Mouse (Mus musculus) liver, embryonic 14.5 days (tissue): ENCODE data around the gene Prkab1. TPM values are rescaled to one million over a fixed set of nuclear protein-coding genes. Genes with fewer than 3 reads are reported as not detected.

Source experiments
- ATAC-seq: fragments of 200-750 bp; cut with Nextera tagmentation; 2 replicates; pipeline ENCODE4 v1.8.0; 2017; ENCODE audit warnings: moderate number of reproducible peaks, mild to moderate bottlenecking, moderate library complexity; ENCODE audit not compliant: insufficient read depth
- DNase-seq, 3 experiments: peaks; one replicate each; pipeline ENCODE4 v3.0.0-alpha.2; 2012 to 2013; ENCODE audit warnings: low read depth in 3 of 3, low spot score in 3 of 3
- H3K27ac ChIP-seq: fragments of 300-500 bp; sonication (generic); 2 replicates; pipeline ENCODE4 v1.5.1; 2014; ENCODE audit warnings: moderate library complexity, mild to moderate bottlenecking, control low read depth, inconsistent platforms
- H3K27me3 ChIP-seq: fragments of 300-500 bp; sonication (generic); 2 replicates; pipeline ENCODE4 v1.6.1; 2014; ENCODE audit warnings: mild to moderate bottlenecking, low read length, moderate library complexity; ENCODE audit not compliant: control insufficient read depth, insufficient read depth
- H3K36me3 ChIP-seq: fragments of 300-500 bp; sonication (generic); replicated peaks from 2 replicates; pipeline ENCODE4 v1.6.1; 2014; ENCODE audit warnings: low read depth; ENCODE audit not compliant: control insufficient read depth, insufficient read depth
- H3K4me1 ChIP-seq, 2 experiments: fragments of 200-500 bp in 1 of 2; fragments of 300-500 bp in 1 of 2; sonication (generic) in 1 of 2; replicated peaks; 2 replicates each; pipeline ENCODE4 v1.6.1; 2012 to 2014; ENCODE audit warnings: antibody characterized with exemption in 1 of 2, inconsistent platforms in 1 of 2, low read length in 1 of 2; ENCODE audit not compliant: control insufficient read depth in 2 of 2, insufficient read depth in 2 of 2
- H3K4me2 ChIP-seq: fragments of 300-500 bp; sonication (generic); 2 replicates; pipeline ENCODE4 v1.6.1; 2014; ENCODE audit warnings: low read depth, mild to moderate bottlenecking, control low read depth, moderate library complexity
- H3K4me3 ChIP-seq, 2 experiments: fragments of 200-500 bp in 1 of 2; fragments of 300-500 bp in 1 of 2; sonication (generic) in 1 of 2; 2 replicates each; pipeline ENCODE4 v1.5.1; 2012 to 2014; ENCODE audit warnings: low read depth in 2 of 2, low read length in 2 of 2, mild to moderate bottlenecking in 2 of 2, control low read depth in 1 of 2, inconsistent platforms in 1 of 2, moderate library complexity in 1 of 2; ENCODE audit not compliant: insufficient read depth in 1 of 2
- H3K9ac ChIP-seq: fragments of 300-500 bp; sonication (generic); replicated peaks from 2 replicates; pipeline ENCODE4 v1.6.1; 2014; ENCODE audit warnings: mild to moderate bottlenecking, control low read depth, moderate library complexity
- H3K9me3 ChIP-seq: fragments of 300-500 bp; sonication (generic); 2 replicates; pipeline ENCODE4 v1.6.1; 2016; ENCODE audit warnings: low read length, mixed read lengths; ENCODE audit not compliant: control insufficient read depth
- CTCF ChIP-seq: IDR thresholded peaks from 2 replicates; pipeline ENCODE4 v1.5.1; 2016; ENCODE audit warnings: antibody characterized with exemption, low read depth, control low read depth
- EP300 ChIP-seq: IDR thresholded peaks from 2 replicates; pipeline ENCODE4 v1.6.1; 2016; ENCODE audit warnings: antibody characterized with exemption, low read depth
- WGBS: fragments of 180-500 bp; shearing (Covaris S2); extraction: QIAGEN DNeasy Blood & Tissue Kit; methylation state at CpG from one replicate; pipeline ENCODE4 v1.1.7; 2014; ENCODE audit not compliant: insufficient replicate concordance; 5-methylcytosine and 5-hydroxymethylcytosine counted together
- polyA plus RNA-seq, 2 experiments: library from polyadenylated mRNA; depleted of rRNA in 1 of 2; stranded (reverse) in 1 of 2; unstranded in 1 of 2; fragments of >200 nt; fragmentation: Nextera tagmentation in 1 of 2; extraction: Ambion mirVana in 1 of 2; gene quantifications; 2 replicates each; pipeline versions ENCODE4 v1.2.1 to v1.2.3; 2012 to 2014

Prkab1 gene
- polyA plus RNA-seq, 2 experiments: 67.2 to 69.3 TPM

DNA sequence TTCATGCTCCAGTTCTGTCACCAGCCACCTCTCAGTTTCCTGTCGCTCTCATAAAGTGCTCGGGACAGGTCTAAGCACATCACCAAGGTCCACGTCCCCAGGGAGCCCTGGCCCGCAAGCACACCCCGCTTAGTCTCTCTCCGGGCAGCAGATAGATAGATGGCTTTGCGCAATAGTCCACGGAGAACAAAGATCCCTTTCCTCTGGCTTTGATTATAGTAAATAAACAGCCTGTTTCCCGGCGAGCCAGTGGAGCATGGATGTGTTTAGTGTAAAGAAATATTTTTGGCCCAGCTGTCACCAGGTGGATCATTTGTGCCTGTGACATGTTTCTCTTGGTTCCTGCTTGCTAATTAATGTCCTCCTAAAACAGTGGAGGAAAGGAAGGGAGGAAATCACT lies 47.0 kb downstream of the Prkab1 start:
- 55% methylated on average over 10 of the region's 10 CpGs for WGBS
- TF ChIP-seq CTCF (no peak), EP300 (no peak)
- H3K4me2 ChIP-seq: no peak overlapping the region
- no peak overlapping the region for H3K9ac ChIP-seq
- no peaks in the 10 kb centered on the region for H3K27me3 ChIP-seq
- ATAC-seq: no peak
- no peak overlapping the region for H3K27ac ChIP-seq
- peaks cover 97% of the 10 kb centered on the region for H3K36me3 ChIP-seq
- H3K4me1 ChIP-seq: peaks cover 0 to 11% of the 10 kb centered on the region in 2 experiments; a peak in 2 of 4 replicates
- H3K4me3 ChIP-seq: no peak overlapping the region
- no peak for DNase-seq
- no peaks in the 10 kb centered on the region for H3K9me3 ChIP-seq

DNA sequence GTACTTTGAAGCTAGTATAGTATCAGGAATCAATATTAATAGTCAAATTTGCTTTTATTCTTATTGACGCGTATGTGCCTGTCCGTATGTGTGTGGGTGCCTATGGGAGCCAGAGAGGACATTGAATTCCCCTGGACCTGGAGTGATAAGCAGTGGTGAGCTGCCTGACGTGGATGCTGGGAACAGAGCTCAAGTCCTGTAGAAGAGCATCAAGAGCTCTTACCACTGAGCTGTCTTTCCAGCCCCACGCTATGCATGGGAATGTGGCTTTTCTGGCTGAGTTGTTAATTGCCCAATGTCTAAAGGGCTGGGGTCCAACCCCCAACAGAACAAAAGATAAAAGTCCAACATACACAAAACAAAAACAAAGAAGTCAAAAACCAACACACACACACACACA lies 47.9 kb downstream of the Prkab1 start:
- H3K9ac ChIP-seq: no peak overlapping the region
- H3K36me3 ChIP-seq: peaks cover 97% of the 10 kb centered on the region
- no peak overlapping the region for H3K4me3 ChIP-seq
- H3K27me3 ChIP-seq: no peaks in the 10 kb centered on the region
- TF ChIP-seq CTCF (no peak), EP300 (no peak)
- 89% methylated on average over 5 of the region's 5 CpGs for WGBS
- no peaks in the 10 kb centered on the region for H3K9me3 ChIP-seq
- H3K4me1 ChIP-seq: peaks cover 0 to 11% of the 10 kb centered on the region in 2 experiments; a peak in 2 of 4 replicates
- H3K4me2 ChIP-seq: no peak overlapping the region
- ATAC-seq: no peak
- H3K27ac ChIP-seq: no peak overlapping the region
- no peak for DNase-seq

DNA sequence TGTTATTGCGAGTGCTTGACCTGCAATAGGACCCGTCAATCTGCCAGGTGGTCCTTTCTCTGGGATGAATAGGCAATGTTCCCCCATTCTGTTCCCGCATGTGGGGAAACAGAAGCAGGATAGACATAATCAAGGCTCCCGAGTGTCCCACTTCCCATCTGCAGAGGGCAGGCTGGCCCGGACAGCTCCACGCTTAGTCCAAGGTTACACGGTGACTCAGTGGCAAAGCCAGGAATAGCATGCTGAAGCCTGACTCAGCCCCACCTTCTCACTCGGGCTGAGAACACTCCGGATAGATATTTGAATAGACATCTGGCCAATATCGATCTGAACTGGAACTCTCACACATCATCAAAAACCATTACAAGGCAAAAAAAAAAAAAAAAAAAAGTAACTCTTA lies 48.6 kb downstream of the Prkab1 start:
- no peak overlapping the region for H3K9ac ChIP-seq
- DNase-seq: no peak
- H3K4me3 ChIP-seq: no peak overlapping the region
- H3K27ac ChIP-seq: no peak overlapping the region
- no peaks in the 10 kb centered on the region for H3K9me3 ChIP-seq
- 93% methylated on average over 10 of the region's 10 CpGs for WGBS
- ATAC-seq: no peak
- no peaks in the 10 kb centered on the region for H3K27me3 ChIP-seq
- H3K36me3 ChIP-seq: peaks cover 100% of the 10 kb centered on the region
- TF ChIP-seq EP300: no peak
- TF ChIP-seq CTCF: no peak
- H3K4me1 ChIP-seq: peaks cover 0 to 11% of the 10 kb centered on the region in 2 experiments; a peak in 2 of 4 replicates
- no peak overlapping the region for H3K4me2 ChIP-seq

DNA sequence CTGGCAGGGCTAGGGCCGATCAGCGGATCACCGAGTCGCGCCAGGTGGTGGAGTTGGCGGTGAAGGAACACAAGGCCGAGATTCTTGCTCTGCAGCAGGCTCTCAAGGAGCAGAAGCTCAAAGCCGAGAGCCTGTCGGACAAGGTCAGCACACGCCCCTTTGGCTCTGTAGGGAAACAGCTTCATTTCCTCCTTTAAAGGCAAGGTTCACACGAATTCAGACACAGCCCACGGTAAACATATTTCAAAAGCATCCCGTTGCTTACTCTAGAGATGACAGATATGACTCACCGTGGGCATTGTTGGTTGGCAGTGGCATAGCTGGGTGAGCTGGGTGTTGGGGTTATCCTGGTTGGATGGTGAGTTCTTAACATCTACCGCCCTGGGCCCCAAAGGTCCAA lies 53.1 kb downstream of the Prkab1 start:
- no peak for TF ChIP-seq CTCF
- TF ChIP-seq EP300: no peak
- Histone ChIP-seq H3K27me3 (no peaks in the 10 kb centered on the region), H3K9ac (no peak overlapping the region), H3K27ac (no peak overlapping the region), H3K4me3 (no peak overlapping the region), H3K4me1 (no peaks in the 10 kb centered on the region), H3K36me3 (peaks cover 94% of the 10 kb centered on the region), H3K9me3 (no peaks in the 10 kb centered on the region), H3K4me2 (no peak overlapping the region)
- ATAC-seq: no peak
- 88% methylated on average over 15 of the region's 15 CpGs for WGBS
- no peak for DNase-seq

Other genes with a start within 250 kb of the Prkab1 start
- 16.2 and 21.1 TPM in 2 replicates for gene Cit, start 179.2 kb downstream of the Prkab1 start, polyA plus RNA-seq (2012; rRNA removed)
- 24.5 and 27.9 TPM in 2 replicates for gene Cit, start 179.2 kb downstream of the Prkab1 start, polyA plus RNA-seq (2014; fragmentation: Nextera tagmentation; extraction: Ambion mirVana)
- gene Tmem233, start 58.7 kb upstream of the Prkab1 start, polyA plus RNA-seq (2012; rRNA removed): not detected in 2 replicates
- not detected in 2 replicates for gene Tmem233, start 58.7 kb upstream of the Prkab1 start, polyA plus RNA-seq (2014; fragmentation: Nextera tagmentation; extraction: Ambion mirVana)